Mouse (Mus musculus): ENCODE data around the gene Mdm2. TPM values are rescaled to one million over a fixed set of nuclear protein-coding genes. Genes with fewer than 3 reads are reported as not detected.

Mdm2 gene
- total and polyA plus RNA-seq, 2 experiments from 2014 or later, result 28.7 to 65.1 TPM

- H3K4me2 ChIP-seq (ENCODE audit: low read depth, low read length, poor library complexity, severe bottlenecking), result no peak overlapping the region
- H3K9me3 ChIP-seq (ENCODE audit: low read length), result no peaks in the 10 kb centered on the region
- ATAC-seq (ENCODE audit: low FRiP score) (no peak), DNase-seq (ENCODE audit: low spot score) (no peak)
- peak; percentile 35 for TF ChIP-seq CTCF (IDR thresholded peaks at IDR 0.05)
- peaks cover 44% of the 10 kb centered on the region for H3K36me3 ChIP-seq (ENCODE audit: insufficient read depth, low read length)
- H3K9ac ChIP-seq (replicated peaks; ENCODE audit: low read length, poor library complexity, severe bottlenecking), result no peak overlapping the region
- no peak overlapping the region for H3K27ac ChIP-seq (ENCODE audit: low read depth, low read length)
- H3K4me1 ChIP-seq (ENCODE audit: insufficient read depth, low read length), result no peaks in the 10 kb centered on the region
- no peaks in the 10 kb centered on the region for H3K27me3 ChIP-seq (ENCODE audit: insufficient read depth, low read length)
- no peak overlapping the region for H3K4me3 ChIP-seq (ENCODE audit: low read depth, low read length)
Observed at GRCm38 (mm10) chr10:117692173-117692572, 18.4 kb downstream of the Mdm2 start.

DNA sequence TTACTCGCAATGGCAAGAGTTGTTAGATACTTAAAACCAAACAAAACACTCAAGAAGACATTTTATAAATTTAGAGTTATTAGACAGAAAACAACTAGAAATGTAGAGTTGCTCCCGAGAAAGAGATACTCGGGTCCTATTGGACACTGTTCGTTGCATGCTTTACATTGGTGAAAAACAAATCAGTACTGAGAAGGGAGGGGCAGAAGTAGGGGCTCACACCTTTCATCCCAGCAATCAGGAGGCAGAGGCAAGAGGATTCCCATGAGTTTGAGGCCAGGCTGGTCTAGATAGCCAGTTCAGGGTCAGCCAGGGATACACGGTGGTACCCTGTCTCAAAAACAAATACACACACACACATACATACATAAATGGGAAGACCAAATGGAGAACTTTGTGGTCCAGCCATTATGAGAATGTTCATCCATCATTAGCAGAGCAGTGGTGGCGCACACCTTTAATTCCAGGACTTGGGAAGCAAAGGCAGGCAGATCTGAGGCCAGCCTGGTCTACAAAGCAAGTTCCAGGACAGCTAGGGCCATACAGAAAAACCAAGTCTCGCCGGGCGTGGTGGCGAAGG lies 19.1 kb downstream of the Mdm2 start:
- WGBS, result 98% methylated on average over 10 of the region's 10 CpGs
- Histone ChIP-seq H3K4me1 (ENCODE audit: insufficient read depth, low read length) (no peaks in the 10 kb centered on the region), H3K27ac (ENCODE audit: low read depth, low read length) (no peak overlapping the region), H3K36me3 (ENCODE audit: insufficient read depth, low read length) (peaks cover 38% of the 10 kb centered on the region), H3K9ac (replicated peaks; ENCODE audit: low read length, poor library complexity, severe bottlenecking) (no peak overlapping the region), H3K9me3 (ENCODE audit: low read length) (no peaks in the 10 kb centered on the region), H3K27me3 (ENCODE audit: insufficient read depth, low read length) (no peaks in the 10 kb centered on the region), H3K4me2 (ENCODE audit: low read depth, low read length, poor library complexity, severe bottlenecking) (no peak overlapping the region), H3K4me3 (ENCODE audit: low read depth, low read length) (no peak overlapping the region)
- DNase-seq (ENCODE audit: low spot score), result no peak
- ATAC-seq (ENCODE audit: low FRiP score), result no peak
- TF ChIP-seq CTCF (IDR thresholded peaks at IDR 0.05), result no peak

DNA sequence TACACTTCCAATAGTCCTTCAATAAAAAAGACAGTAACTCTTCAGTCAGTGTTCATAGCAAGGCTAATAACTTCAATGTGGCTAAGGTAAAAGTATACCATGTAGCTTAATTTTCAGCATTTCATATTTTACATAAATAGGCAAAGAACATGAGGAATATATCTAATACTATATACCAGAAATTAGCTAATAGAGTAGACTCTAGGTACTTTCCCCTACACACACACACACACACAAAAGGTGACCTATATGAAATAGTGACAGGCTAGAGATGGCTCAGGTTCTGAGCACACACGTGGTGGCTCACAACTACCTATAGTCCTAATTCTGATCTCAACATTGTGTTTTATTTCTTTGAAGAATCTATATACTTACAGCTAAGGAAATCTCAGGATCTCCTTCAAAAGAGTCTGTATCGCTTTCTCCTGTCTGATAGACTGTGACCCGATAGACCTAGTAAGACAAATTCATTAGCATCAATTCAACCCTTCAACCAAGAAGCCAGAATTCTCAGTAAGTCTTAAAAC lies 19.7 kb downstream of the Mdm2 start:
- H3K36me3 ChIP-seq (ENCODE audit: insufficient read depth, low read length), result peaks cover 33% of the 10 kb centered on the region
- no peak overlapping the region for H3K4me3 ChIP-seq (ENCODE audit: low read depth, low read length)
- no peak overlapping the region for H3K27ac ChIP-seq (ENCODE audit: low read depth, low read length)
- no peak overlapping the region for H3K9ac ChIP-seq (replicated peaks; ENCODE audit: low read length, poor library complexity, severe bottlenecking)
- H3K4me2 ChIP-seq (ENCODE audit: low read depth, low read length, poor library complexity, severe bottlenecking), result no peak overlapping the region
- H3K27me3 ChIP-seq (ENCODE audit: insufficient read depth, low read length), result no peaks in the 10 kb centered on the region
- no peaks in the 10 kb centered on the region for H3K4me1 ChIP-seq (ENCODE audit: insufficient read depth, low read length)
- 94% methylated on average over 3 of the region's 3 CpGs for WGBS
- H3K9me3 ChIP-seq (ENCODE audit: low read length), result no peaks in the 10 kb centered on the region
- DNase-seq (ENCODE audit: low spot score) (no peak), ATAC-seq (ENCODE audit: low FRiP score) (no peak)
- no peak for TF ChIP-seq CTCF (IDR thresholded peaks at IDR 0.05)

- 87% methylated on average over 2 of the region's 2 CpGs for WGBS
- Histone ChIP-seq H3K4me3 (ENCODE audit: low read depth, low read length) (no peak overlapping the region), H3K27ac (ENCODE audit: low read depth, low read length) (no peak overlapping the region), H3K36me3 (ENCODE audit: insufficient read depth, low read length) (peaks cover 27% of the 10 kb centered on the region), H3K9ac (replicated peaks; ENCODE audit: low read length, poor library complexity, severe bottlenecking) (no peak overlapping the region), H3K4me2 (ENCODE audit: low read depth, low read length, poor library complexity, severe bottlenecking) (no peak overlapping the region), H3K9me3 (ENCODE audit: low read length) (no peaks in the 10 kb centered on the region), H3K27me3 (ENCODE audit: insufficient read depth, low read length) (no peaks in the 10 kb centered on the region), H3K4me1 (ENCODE audit: insufficient read depth, low read length) (no peaks in the 10 kb centered on the region)
- no peak for TF ChIP-seq CTCF (IDR thresholded peaks at IDR 0.05)
- no peak for ATAC-seq (ENCODE audit: low FRiP score)
- DNase-seq (ENCODE audit: low spot score), result no peak
Observed at GRCm38 (mm10) chr10:117690101-117690352, 20.5 kb downstream of the Mdm2 start.

DNA sequence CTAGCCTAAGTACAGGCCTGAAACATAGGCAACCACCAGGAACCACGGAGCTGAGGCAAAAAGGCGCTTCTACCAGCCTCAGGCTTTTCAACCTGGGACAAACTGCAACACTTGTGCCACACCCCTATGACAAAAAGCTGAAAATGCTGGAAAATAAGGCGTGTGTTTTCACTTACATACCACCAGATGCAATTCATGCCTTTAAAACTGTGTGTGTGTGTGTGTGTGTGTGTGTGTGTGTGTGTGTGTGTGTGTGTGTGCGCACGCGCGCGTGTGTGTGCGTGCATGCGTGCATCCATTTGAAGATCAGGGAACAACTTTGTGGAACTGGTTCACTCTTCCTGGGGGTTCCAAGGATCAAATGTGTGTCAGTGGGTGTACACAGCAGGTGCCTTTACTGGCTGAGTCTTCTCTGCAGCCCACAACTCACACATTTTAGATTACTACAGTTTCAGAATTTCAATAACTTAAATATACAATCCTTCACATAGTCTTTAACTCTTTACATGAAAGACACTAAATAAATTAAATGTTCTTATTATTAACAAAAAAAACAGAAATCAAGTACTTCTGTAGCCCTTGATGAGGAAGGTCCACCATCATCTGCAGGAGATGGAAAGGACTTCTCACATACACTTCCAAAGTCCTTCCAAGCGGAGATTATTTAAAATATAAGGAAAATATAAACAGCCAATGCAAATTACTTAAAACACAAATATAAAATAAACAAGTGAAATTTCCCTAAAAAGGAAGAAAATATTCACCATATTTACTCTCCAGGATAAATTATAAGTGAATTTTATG lies 21.1 kb downstream of the Mdm2 start:
- ATAC-seq (ENCODE audit: low FRiP score) (no peak), DNase-seq (ENCODE audit: low spot score) (no peak)
- H3K4me2 ChIP-seq (ENCODE audit: low read depth, low read length, poor library complexity, severe bottlenecking), result no peak overlapping the region
- no peaks in the 10 kb centered on the region for H3K27me3 ChIP-seq (ENCODE audit: insufficient read depth, low read length)
- no peak for TF ChIP-seq CTCF (IDR thresholded peaks at IDR 0.05)
- no peak overlapping the region for H3K27ac ChIP-seq (ENCODE audit: low read depth, low read length)
- H3K36me3 ChIP-seq (ENCODE audit: insufficient read depth, low read length), result peaks cover 22% of the 10 kb centered on the region
- 95% methylated on average over 11 of the region's 11 CpGs for WGBS
- H3K4me3 ChIP-seq (ENCODE audit: low read depth, low read length), result no peak overlapping the region
- H3K9me3 ChIP-seq (ENCODE audit: low read length), result no peaks in the 10 kb centered on the region
- no peaks in the 10 kb centered on the region for H3K4me1 ChIP-seq (ENCODE audit: insufficient read depth, low read length)
- H3K9ac ChIP-seq (replicated peaks; ENCODE audit: low read length, poor library complexity, severe bottlenecking), result no peak overlapping the region

Measured in midbrain, postnatal 0 days (tissue).